Mouse (Mus musculus) small intestine, adult 2 months (tissue): Measurements from ENCODE around the gene Cacna1h. TPM values are rescaled to one million over a fixed set of nuclear protein-coding genes. Genes with fewer than 3 reads are reported as not detected.

Experiments used
- H3K27ac ChIP-seq: fragments of 200-500 bp; 2 replicates; pipeline ENCODE4 v1.5.1; 2012; ENCODE audit warnings: low read depth, low read length, control low read depth, inconsistent platforms; ENCODE audit not compliant: insufficient read depth
- H3K27me3 ChIP-seq: fragments of 200-500 bp; 2 replicates; pipeline ENCODE4 v1.6.1; 2012; ENCODE audit warnings: mild to moderate bottlenecking, moderate library complexity, low read length, inconsistent platforms; ENCODE audit not compliant: control insufficient read depth, insufficient read depth
- H3K36me3 ChIP-seq: fragments of 200-500 bp; 2 replicates; pipeline ENCODE4 v1.6.1; 2012; ENCODE audit warnings: mild to moderate bottlenecking, low read length, control low read depth, inconsistent platforms; ENCODE audit not compliant: control insufficient read depth, insufficient read depth
- H3K4me1 ChIP-seq: fragments of 200-500 bp; 2 replicates; pipeline ENCODE4 v1.6.1; 2012; ENCODE audit warnings: low read length, inconsistent platforms, mixed read lengths; ENCODE audit not compliant: control insufficient read depth, insufficient read depth, insufficient read length
- H3K4me3 ChIP-seq: fragments of 200-500 bp; 2 replicates; pipeline ENCODE4 v1.5.1; 2012; ENCODE audit warnings: low read depth, mild to moderate bottlenecking, control low read depth, inconsistent platforms, low read length, moderate library complexity
- CTCF ChIP-seq: fragments of 200-500 bp; IDR thresholded peaks from 2 replicates; pipeline ENCODE4 v1.5.1; 2012; ENCODE audit warnings: low read depth, mild to moderate bottlenecking, control low read depth, inconsistent platforms, low read length, moderate library complexity, mixed read lengths; ENCODE audit not compliant: insufficient replicate concordance, insufficient read length; ENCODE audit errors: extremely low read depth
- POLR2A ChIP-seq: fragments of 200-500 bp; IDR thresholded peaks from 2 replicates; pipeline ENCODE4 v1.6.1; 2012; ENCODE audit warnings: low read depth, mild to moderate bottlenecking, control low read depth, inconsistent platforms, low read length, moderate library complexity
- WGBS: fragments of 180-500 bp; shearing (Covaris S2); methylation state at CpG from one replicate; pipeline ENCODE4 v1.1.7; 2018; 5-methylcytosine and 5-hydroxymethylcytosine counted together
- polyA plus RNA-seq: library from polyadenylated mRNA; depleted of rRNA; stranded (reverse); fragments of >200 nt; gene quantifications from 2 replicates; pipeline ENCODE4 v1.2.3, GENCODE M21; 2012; rRNA removed

The Cacna1h gene
- polyA plus RNA-seq, 1 experiment, result 19.6 TPM

- TF ChIP-seq POLR2A, result no peak
- no peak for TF ChIP-seq CTCF
- no peaks in the 10 kb centered on the region for H3K36me3 ChIP-seq
- 86% methylated on average over 6 of the region's 6 CpGs for WGBS
Observed at GRCm38 (mm10) chr17:25340003-25340402, 93.6 kb downstream of the Cacna1h start.

GRCm38 (mm10) chr17:25338218-25338617, 95.4 kb downstream of the Cacna1h start:
- TF ChIP-seq CTCF, result no peak
- no peak for TF ChIP-seq POLR2A
- no peaks in the 10 kb centered on the region for H3K27me3 ChIP-seq
- no peak overlapping the region for H3K4me3 ChIP-seq
- H3K4me1 ChIP-seq, result no peaks in the 10 kb centered on the region
- WGBS, result 70% methylated on average over 4 of the region's 4 CpGs
- H3K36me3 ChIP-seq, result no peaks in the 10 kb centered on the region
- H3K27ac ChIP-seq, result no peak overlapping the region

More at GRCm38 (mm10) chr17:25340003-25340402, 93.6 kb downstream of the Cacna1h start:
- H3K4me1 ChIP-seq, result no peaks in the 10 kb centered on the region
- H3K4me3 ChIP-seq, result no peak overlapping the region
- no peaks in the 10 kb centered on the region for H3K27me3 ChIP-seq
- H3K27ac ChIP-seq, result no peak overlapping the region

GRCm38 (mm10) chr17:25333943-25334342, 99.6 kb downstream of the Cacna1h start:
- 3% methylated on average over 8 of the region's 8 CpGs for WGBS
- Histone ChIP-seq H3K27me3 (no peaks in the 10 kb centered on the region), H3K4me3 (no peak overlapping the region), H3K4me1 (no peaks in the 10 kb centered on the region), H3K36me3 (no peaks in the 10 kb centered on the region), H3K27ac (no peak overlapping the region)
- TF ChIP-seq CTCF (peak; percentile 77; the same call in 1 of the 2 replicates), POLR2A (no peak)

GRCm38 (mm10) chr17:25332321-25332720, 101.3 kb downstream of the Cacna1h start:
- no peak for TF ChIP-seq POLR2A
- WGBS, result 59% methylated on average over 9 of the region's 9 CpGs

More at GRCm38 (mm10) chr17:25332321-25332720, 101.3 kb downstream of the Cacna1h start:
- no peak overlapping the region for H3K4me3 ChIP-seq
- H3K4me1 ChIP-seq, result no peaks in the 10 kb centered on the region
- no peaks in the 10 kb centered on the region for H3K27me3 ChIP-seq
- no peaks in the 10 kb centered on the region for H3K36me3 ChIP-seq
- no peak overlapping the region for H3K27ac ChIP-seq

Other genes with a start within 250 kb of the Cacna1h start
- 5.4 and 6.3 TPM in 2 replicates for gene BC003965, start 249.2 kb downstream of the Cacna1h start, polyA plus RNA-seq
- gene Unkl, start 245.4 kb downstream of the Cacna1h start, polyA plus RNA-seq, result 7.1 and 11.7 TPM in 2 replicates
- gene Gnptg, start 193.7 kb downstream of the Cacna1h start, polyA plus RNA-seq, result 21.0 and 29.3 TPM in 2 replicates
- gene Tsr3, start 193.6 kb downstream of the Cacna1h start, polyA plus RNA-seq, result 6.8 and 13.3 TPM in 2 replicates
- 10.1 TPM in 2 replicates for gene Baiap3, start 177.4 kb downstream of the Cacna1h start, polyA plus RNA-seq
- gene Ube2i, start 159.2 kb downstream of the Cacna1h start, polyA plus RNA-seq, result 24.8 and 50.8 TPM in 2 replicates
- gene Prss34, start 135.4 kb downstream of the Cacna1h start, polyA plus RNA-seq, result not detected in 2 replicates
- not detected in 2 replicates for gene Prss28, start 125.1 kb downstream of the Cacna1h start, polyA plus RNA-seq
- gene Prss29, start 115.1 kb downstream of the Cacna1h start, polyA plus RNA-seq, result not detected in 2 replicates
- gene Tpsab1, start 88.2 kb downstream of the Cacna1h start, polyA plus RNA-seq, result 0.39 TPM in 1 of 2 replicates, not detected in the other
- 3.8 TPM in 1 of 2 replicates, not detected in the other for gene Tpsb2, start 67.5 kb downstream of the Cacna1h start, polyA plus RNA-seq
- gene Tpsg1, start 64.5 kb downstream of the Cacna1h start, polyA plus RNA-seq, result 15.8 and 59.6 TPM in 2 replicates
- gene Tekt4, start 20.8 kb upstream of the Cacna1h start, polyA plus RNA-seq, result not detected in 2 replicates
- 0.29 and 0.53 TPM in 2 replicates for gene Sstr5, start 63.5 kb upstream of the Cacna1h start, polyA plus RNA-seq
- gene Sox8, start 136.9 kb upstream of the Cacna1h start, polyA plus RNA-seq, result 0.67 and 0.98 TPM in 2 replicates
- gene Lmf1, start 145.3 kb upstream of the Cacna1h start, polyA plus RNA-seq, result 10.0 and 10.9 TPM in 2 replicates